8 mouse cellular contexts compared by ENCODE assay signal in genomic region chr9:57560263-57560662, GRCm38 (mm10). TPM values are rescaled to one million over a fixed set of nuclear protein-coding genes. Genes with fewer than 3 reads are reported as not detected.
DNase-seq lines count a peak whose midpoint lies in the region; ATAC-seq and TF ChIP-seq lines count a peak whose summit lies in the region.

No protein-coding gene starts in this region.

- intact Hi-C loops in gastrocnemius, postnatal 14 days (cut with DNase I; ENCODE audit: low total_unique reads): no loop called here

- no peak for TF ChIP-seq POLR2A in cortical plate, adult 2 months (IDR thresholded peaks at IDR 0.05; ENCODE audit: extremely low read depth, insufficient read depth, low read length)

- H3K4me3 ChIP-seq in kidney, embryonic 16.5 days (ENCODE audit: low read length): peak overlapping the region; percentile 69
- H3K4me3 ChIP-seq in cortical plate, adult 2 months (ENCODE audit: insufficient read depth, low read length): peak overlapping the region; percentile 59
- H3K4me3 ChIP-seq in hindbrain, embryonic 16.5 days (ENCODE audit: low read length): peak overlapping the region; percentile 62
- H3K4me3 ChIP-seq in midbrain, embryonic 16.5 days (ENCODE audit: low read depth, low read length): peak overlapping the region; percentile 66

- TF ChIP-seq CTCF in cortical plate, adult 2 months (IDR thresholded peaks at IDR 0.05; ENCODE audit: extremely low read depth, insufficient read depth, low read length): no peak

- DNase-seq in kidney, adult 11 months: no peak
- DNase-seq in layer of hippocampus, adult 18-20 months (ENCODE audit: low spot score in 2 of 2): no peak
- no peak for DNase-seq in embryo, embryonic 11 days
- no peak for DNase-seq in gastrocnemius, postnatal 14 days

- no peak for ATAC-seq in kidney, embryonic 16.5 days (ENCODE audit: low FRiP score, low TSS enrichment)
- no peak for ATAC-seq in hindbrain, embryonic 16.5 days
- ATAC-seq in midbrain, embryonic 16.5 days: peak; percentile 26

- H3K4me1 ChIP-seq in kidney, embryonic 16.5 days (ENCODE audit: insufficient read depth, low read length): peaks cover 41% of the 10 kb centered on the region
- peaks cover 8% of the 10 kb centered on the region; the same call in 1 of the 2 replicates for H3K4me1 ChIP-seq in cortical plate, adult 2 months (ENCODE audit: control insufficient read depth, insufficient read depth, low read length)
- H3K4me1 ChIP-seq in hindbrain, embryonic 16.5 days (ENCODE audit: control insufficient read depth, insufficient read depth, low read depth, low read length): peaks cover 22% of the 10 kb centered on the region
- H3K4me1 ChIP-seq in midbrain, embryonic 16.5 days (ENCODE audit: control insufficient read depth, insufficient read depth, low read length): peaks cover 25% of the 10 kb centered on the region

- H3K4me2 ChIP-seq in kidney, embryonic 16.5 days (replicated peaks; ENCODE audit: low read depth, low read length): peak overlapping the region; percentile 69
- peak overlapping the region; percentile 86 for H3K4me2 ChIP-seq in hindbrain, embryonic 16.5 days (ENCODE audit: low read length)
- peak overlapping the region; percentile 69 for H3K4me2 ChIP-seq in midbrain, embryonic 16.5 days (ENCODE audit: low read length)

- 24% methylated on average over 7 of the region's 7 CpGs for WGBS in kidney, embryonic 16.5 days
- 21% methylated on average over 7 of the region's 7 CpGs for WGBS in hindbrain, embryonic 16.5 days
- 28% methylated on average over 7 of the region's 7 CpGs for WGBS in midbrain, embryonic 16.5 days

- H3K9me3 ChIP-seq in kidney, embryonic 16.5 days (ENCODE audit: low read length): no peaks in the 10 kb centered on the region
- H3K9me3 ChIP-seq in hindbrain, embryonic 16.5 days (ENCODE audit: control insufficient read depth, low read length): no peaks in the 10 kb centered on the region
- H3K9me3 ChIP-seq in midbrain, embryonic 16.5 days (replicated peaks; ENCODE audit: control insufficient read depth, low read length, poor library complexity, severe bottlenecking): no peaks in the 10 kb centered on the region

- peak overlapping the region; percentile 31; the same call in 1 of the 2 replicates for H3K27ac ChIP-seq in kidney, embryonic 16.5 days (ENCODE audit: low read length)
- H3K27ac ChIP-seq in cortical plate, adult 2 months (ENCODE audit: insufficient read depth, low read length): peak overlapping the region; percentile 63
- H3K27ac ChIP-seq in hindbrain, embryonic 16.5 days (ENCODE audit: low read depth, low read length): peak overlapping the region; percentile 87
- peak overlapping the region; percentile 93 for H3K27ac ChIP-seq in midbrain, embryonic 16.5 days (ENCODE audit: low read length)

- 0 out of 2 replicates have a peak, but pooled peaks cover 3% of the 10 kb centered on the region for H3K27me3 ChIP-seq in kidney, embryonic 16.5 days (ENCODE audit: insufficient read depth, low read length)
- no peaks in the 10 kb centered on the region; the same call in 1 of the 2 replicates for H3K27me3 ChIP-seq in hindbrain, embryonic 16.5 days (replicated peaks; ENCODE audit: control insufficient read depth, insufficient read depth, low read length)
- no peaks in the 10 kb centered on the region for H3K27me3 ChIP-seq in midbrain, embryonic 16.5 days (ENCODE audit: control insufficient read depth, insufficient read depth, low read depth, low read length)

- H3K36me3 ChIP-seq in kidney, embryonic 16.5 days (ENCODE audit: insufficient read depth, low read length): no peaks in the 10 kb centered on the region
- H3K36me3 ChIP-seq in hindbrain, embryonic 16.5 days (ENCODE audit: control insufficient read depth, insufficient read depth, low read length): no peaks in the 10 kb centered on the region
- no peaks in the 10 kb centered on the region for H3K36me3 ChIP-seq in midbrain, embryonic 16.5 days (ENCODE audit: control insufficient read depth, insufficient read depth, low read length)

- peak overlapping the region; percentile 71 for H3K9ac ChIP-seq in kidney, embryonic 16.5 days (replicated peaks; ENCODE audit: low read length)
- H3K9ac ChIP-seq in hindbrain, embryonic 16.5 days (ENCODE audit: low read depth, low read length): peak overlapping the region; percentile 72
- peak overlapping the region; percentile 74 for H3K9ac ChIP-seq in midbrain, embryonic 16.5 days (ENCODE audit: low read depth, low read length)

RNA-seq across cellular contexts. Expression of gene Scamp2, which starts 0.5 kb away (rescaled TPM):
- 93.4 and 101 TPM in 2 replicates for polyA plus RNA-seq in kidney, embryonic 16.5 days (2015; fragmentation: Nextera tagmentation; extraction: Ambion mirVana)
- 41.7 and 45.2 TPM in 2 replicates for polyA plus RNA-seq in cortical plate, adult 2 months (2012; rRNA removed)
- polyA plus RNA-seq in hindbrain, embryonic 16.5 days (2015; fragmentation: Nextera tagmentation; extraction: Ambion mirVana): 49.4 and 50.1 TPM in 2 replicates
- polyA plus RNA-seq in midbrain, embryonic 16.5 days (2015; fragmentation: Nextera tagmentation; extraction: Ambion mirVana): 44.1 and 44.2 TPM in 2 replicates
- 10 to 100 TPM; 24.2 to 24.9 TPM for total RNA-seq in layer of hippocampus, adult 18-20 months (2021)
- total RNA-seq in gastrocnemius, postnatal 14 days (2021): 10 to 100 TPM; 44.2 to 45.0 TPM

RNA-seq across cellular contexts. Expression of gene Mpi, which starts 7.7 kb away (rescaled TPM):
- 54.6 and 57.2 TPM in 2 replicates for polyA plus RNA-seq in kidney, embryonic 16.5 days (2015; fragmentation: Nextera tagmentation; extraction: Ambion mirVana)
- polyA plus RNA-seq in cortical plate, adult 2 months (2012; rRNA removed): 101 and 102 TPM in 2 replicates
- polyA plus RNA-seq in hindbrain, embryonic 16.5 days (2015; fragmentation: Nextera tagmentation; extraction: Ambion mirVana): 75.3 and 80.5 TPM in 2 replicates
- 75.4 and 77.6 TPM in 2 replicates for polyA plus RNA-seq in midbrain, embryonic 16.5 days (2015; fragmentation: Nextera tagmentation; extraction: Ambion mirVana)
- total RNA-seq in layer of hippocampus, adult 18-20 months (2021): 10 to 100 TPM; 68.8 to 70.9 TPM
- total RNA-seq in gastrocnemius, postnatal 14 days (2021): 10 to 100 TPM; 69.8 to 87.0 TPM

RNA-seq across cellular contexts. Expression of gene Fam219b, which starts 22.9 kb away (rescaled TPM):
- polyA plus RNA-seq in kidney, embryonic 16.5 days (2015; fragmentation: Nextera tagmentation; extraction: Ambion mirVana): 19.0 and 19.8 TPM in 2 replicates
- 9.5 and 10.9 TPM in 2 replicates for polyA plus RNA-seq in cortical plate, adult 2 months (2012; rRNA removed)
- polyA plus RNA-seq in hindbrain, embryonic 16.5 days (2015; fragmentation: Nextera tagmentation; extraction: Ambion mirVana): 23.6 and 24.4 TPM in 2 replicates
- polyA plus RNA-seq in midbrain, embryonic 16.5 days (2015; fragmentation: Nextera tagmentation; extraction: Ambion mirVana): 23.2 and 24.2 TPM in 2 replicates
- 10 to 100 TPM; 16.5 to 24.3 TPM for total RNA-seq in layer of hippocampus, adult 18-20 months (2021)
- 1 to 10 TPM; 4.5 to 6.1 TPM for total RNA-seq in gastrocnemius, postnatal 14 days (2021)

RNA-seq across cellular contexts. Expression of gene Ulk3, which starts 29.0 kb away (rescaled TPM):
- polyA plus RNA-seq in kidney, embryonic 16.5 days (2015; fragmentation: Nextera tagmentation; extraction: Ambion mirVana): 18.3 and 22.7 TPM in 2 replicates
- 54.5 and 59.9 TPM in 2 replicates for polyA plus RNA-seq in cortical plate, adult 2 months (2012; rRNA removed)
- polyA plus RNA-seq in hindbrain, embryonic 16.5 days (2015; fragmentation: Nextera tagmentation; extraction: Ambion mirVana): 32.0 and 33.9 TPM in 2 replicates
- 29.5 and 38.3 TPM in 2 replicates for polyA plus RNA-seq in midbrain, embryonic 16.5 days (2015; fragmentation: Nextera tagmentation; extraction: Ambion mirVana)
- total RNA-seq in layer of hippocampus, adult 18-20 months (2021): 10 to 100 TPM; 24.0 to 32.2 TPM
- total RNA-seq in gastrocnemius, postnatal 14 days (2021): 1 to 10 TPM; 3.4 to 4.3 TPM

RNA-seq across cellular contexts. Expression of gene Cox5a, which starts 39.2 kb away (rescaled TPM):
- 670 and 691 TPM in 2 replicates for polyA plus RNA-seq in kidney, embryonic 16.5 days (2015; fragmentation: Nextera tagmentation; extraction: Ambion mirVana)
- polyA plus RNA-seq in cortical plate, adult 2 months (2012; rRNA removed): 384 and 401 TPM in 2 replicates
- 890 and 1,047 TPM in 2 replicates for polyA plus RNA-seq in hindbrain, embryonic 16.5 days (2015; fragmentation: Nextera tagmentation; extraction: Ambion mirVana)
- polyA plus RNA-seq in midbrain, embryonic 16.5 days (2015; fragmentation: Nextera tagmentation; extraction: Ambion mirVana): 818 and 833 TPM in 2 replicates
- 100 to 1,000 TPM; 372 to 373 TPM for total RNA-seq in layer of hippocampus, adult 18-20 months (2021)
- total RNA-seq in gastrocnemius, postnatal 14 days (2021): 1,000 to 10,000 TPM; 1,175 to 1,382 TPM

Comparison
In these comparisons a context has a peak if more than half of its experiments do, and no peak if none do; other contexts are left out.
1. H3K27ac ChIP-seq: peak in every context shown above with its lines; median percentile 93 in midbrain, embryonic 16.5 days; 87 in hindbrain, embryonic 16.5 days; 63 in cortical plate, adult 2 months; 31 in kidney, embryonic 16.5 days.